Mouse (Mus musculus) myocyte (in vitro differentiated cells): Measurements from ENCODE around the gene Ensa. TPM values are rescaled to one million over a fixed set of nuclear protein-coding genes. Genes with fewer than 3 reads are reported as not detected.
A peak's percentile ranks its signal among the peaks of the same experiment; 100 is the strongest.
"Not testable (repeated sequence)": the region's sequence is repeated elsewhere in the genome, so short reads cannot be mapped to it uniquely, and the experiment has no call there.

ENCODE experiments used
- H3K27me3 ChIP-seq: one replicate; pipeline ENCODE4 v1.6.1; 2011; ENCODE audit not compliant: control insufficient read depth, insufficient read depth, insufficient read length
- H3K36me3 ChIP-seq: one replicate; pipeline ENCODE4 v1.6.1; 2011; ENCODE audit not compliant: control insufficient read depth, insufficient read depth
- H3K4me2 ChIP-seq: one replicate; pipeline ENCODE4 v1.6.1; 2011; ENCODE audit warnings: low read depth, control low read depth
- H3K4me3 ChIP-seq: one replicate; pipeline ENCODE4 v1.5.1; 2011; ENCODE audit warnings: mild to moderate bottlenecking, control low read depth, moderate library complexity
- H3K79me2 ChIP-seq: one replicate; pipeline ENCODE4 v1.6.1; 2011; ENCODE audit not compliant: control insufficient read depth, insufficient read depth
- H3ac ChIP-seq: one replicate; pipeline ENCODE4 v1.6.1; 2011; ENCODE audit not compliant: control insufficient read depth, insufficient read length
- CEBPB ChIP-seq: IDR thresholded peaks from 2 replicates; pipeline ENCODE4 v1.6.1; 2011; ENCODE audit warnings: mild to moderate bottlenecking, moderate library complexity; ENCODE audit not compliant: poor library complexity, insufficient read depth, severe bottlenecking
- E2F4 ChIP-seq: IDR thresholded peaks from one replicate; pipeline ENCODE4 v1.6.1; 2011; ENCODE audit warnings: mild to moderate bottlenecking, control low read depth, moderate library complexity; ENCODE audit not compliant: insufficient read depth
- MAX ChIP-seq: IDR thresholded peaks from one replicate; pipeline ENCODE4 v1.6.1; 2011; ENCODE audit warnings: low read depth, mild to moderate bottlenecking, control low read depth
- MYOD1 ChIP-seq, 3 experiments: IDR thresholded peaks; one replicate each; pipeline ENCODE4 v1.6.1; 2011; ENCODE audit warnings: control low read depth in 2 of 3, low read depth in 2 of 3, mild to moderate bottlenecking in 2 of 3, moderate library complexity in 1 of 3; ENCODE audit not compliant: insufficient read length in 2 of 3, control insufficient read depth in 1 of 3
- MYOG ChIP-seq, 3 experiments: IDR thresholded peaks; one replicate each; pipeline ENCODE4 v1.6.1; 2011; ENCODE audit warnings: control low read depth in 2 of 3, low read depth in 2 of 3, mild to moderate bottlenecking in 2 of 3; ENCODE audit not compliant: insufficient read length in 2 of 3, control insufficient read depth in 1 of 3, insufficient read depth in 1 of 3
- POLR2A ChIP-seq: IDR thresholded peaks from one replicate; pipeline ENCODE4 v1.6.1; 2011; ENCODE audit warnings: low read depth, mild to moderate bottlenecking, control low read depth, moderate library complexity; ENCODE audit not compliant: insufficient read length
- POLR2AphosphoS2 ChIP-seq: IDR thresholded peaks from one replicate; pipeline ENCODE4 v1.6.1; 2011; ENCODE audit warnings: low read depth, control low read depth; ENCODE audit not compliant: insufficient read length
- REST ChIP-seq: IDR thresholded peaks from one replicate; pipeline ENCODE4 v1.6.1; 2011; ENCODE audit warnings: mild to moderate bottlenecking, control low read depth, moderate library complexity; ENCODE audit not compliant: insufficient read depth, insufficient read length
- SRF ChIP-seq: IDR thresholded peaks from one replicate; pipeline ENCODE4 v1.6.1; 2011; ENCODE audit warnings: low read depth; ENCODE audit not compliant: control insufficient read depth, insufficient read length
- TCF12 ChIP-seq: IDR thresholded peaks from one replicate; pipeline ENCODE4 v1.6.1; 2011; ENCODE audit warnings: mild to moderate bottlenecking, control low read depth; ENCODE audit not compliant: poor library complexity, insufficient read depth, severe bottlenecking
- TCF3 ChIP-seq: IDR thresholded peaks from one replicate; pipeline ENCODE4 v1.6.1; 2011; ENCODE audit warnings: low read depth, control low read depth; ENCODE audit not compliant: insufficient read length
- USF1 ChIP-seq: IDR thresholded peaks from one replicate; pipeline ENCODE4 v1.6.1; 2011; ENCODE audit warnings: low read depth, mild to moderate bottlenecking, control low read depth, moderate library complexity
- polyA plus RNA-seq: library from polyadenylated mRNA; unstranded; fragments of >200 nt; fragmentation: generic; extraction: Trizol; gene quantifications from one replicate; pipeline ENCODE4 v1.2.1, GENCODE M21; 2012; ENCODE audit warnings: missing spikeins

The Ensa gene
- polyA plus RNA-seq, 1 experiment: 65.3 TPM

GRCm38 (mm10) chr3:95652871-95653270, 28.1 kb downstream of the Ensa start:
- TF ChIP-seq POLR2AphosphoS2: no peak
- TF ChIP-seq USF1: no peak
- TF ChIP-seq MYOG (IDR thresholded peaks at IDR 0.05; ENCODE audit: control insufficient read depth in 1 of 3, insufficient read depth in 1 of 3, insufficient read length in 2 of 3, low read depth in 2 of 3): no peak
- no peak for TF ChIP-seq E2F4
- TF ChIP-seq REST: no peak
- no peak for TF ChIP-seq CEBPB
- TF ChIP-seq MYOD1 (IDR thresholded peaks at IDR 0.05; ENCODE audit: control insufficient read depth in 1 of 3, insufficient read length in 2 of 3, low read depth in 2 of 3): no peak
- TF ChIP-seq MAX: no peak
- Histone ChIP-seq H3K27me3 (no peaks in the 10 kb centered on the region), H3K36me3 (no peaks in the 10 kb centered on the region), H3K79me2 (peaks cover 6% of the 10 kb centered on the region), H3K4me2 (no peak overlapping the region), H3K4me3 (no peak overlapping the region), H3ac (no peak overlapping the region)

DNA sequence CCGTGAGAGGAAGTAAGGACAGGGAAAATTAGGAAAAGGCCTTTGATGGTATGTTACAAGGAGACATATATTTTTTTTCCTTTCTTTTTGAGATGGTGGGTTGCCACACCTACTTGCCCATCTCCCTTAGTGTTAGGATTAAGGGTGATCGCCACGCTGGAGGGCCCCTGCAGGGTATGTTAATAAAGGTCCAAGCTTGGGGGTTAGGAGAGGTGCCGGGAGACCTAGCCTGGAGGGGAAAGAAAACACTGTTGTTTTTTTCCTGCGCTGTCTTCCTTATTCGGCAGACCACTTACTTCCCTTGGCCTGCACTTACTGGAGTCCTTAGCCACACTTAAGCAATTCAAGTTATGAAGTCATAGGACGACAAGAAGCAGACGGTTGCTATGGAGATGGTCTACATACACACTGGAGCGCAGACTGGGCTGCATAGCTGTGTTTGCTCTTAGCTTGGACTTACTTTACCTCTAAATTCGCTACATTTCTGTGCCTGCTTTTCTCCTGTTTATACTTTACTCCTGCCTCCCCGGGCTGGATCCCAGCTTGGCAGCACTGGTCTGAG, 28.8 kb downstream of the Ensa start:
- H3K79me2 ChIP-seq: peaks cover 11% of the 10 kb centered on the region

GRCm38 (mm10) chr3:95654371-95654770, 29.6 kb downstream of the Ensa start:
- not testable (repeated sequence) for H3K36me3 ChIP-seq, H3K4me3 ChIP-seq, H3K4me2 ChIP-seq, H3ac ChIP-seq, H3K27me3 ChIP-seq
- peaks cover 15% of the 10 kb centered on the region for H3K79me2 ChIP-seq

More for the DNA sequence above, 28.8 kb downstream of the Ensa start:
- TF ChIP-seq MYOD1 (IDR thresholded peaks at IDR 0.05; ENCODE audit: control insufficient read depth in 1 of 3, insufficient read length in 2 of 3, low read depth in 2 of 3) (no peak), POLR2A (no peak)
- H3K36me3 ChIP-seq: no peaks in the 10 kb centered on the region
- H3K4me2 ChIP-seq: no peak overlapping the region
- H3ac ChIP-seq: no peak overlapping the region
- H3K4me3 ChIP-seq: no peak overlapping the region
- H3K27me3 ChIP-seq: no peaks in the 10 kb centered on the region

DNA sequence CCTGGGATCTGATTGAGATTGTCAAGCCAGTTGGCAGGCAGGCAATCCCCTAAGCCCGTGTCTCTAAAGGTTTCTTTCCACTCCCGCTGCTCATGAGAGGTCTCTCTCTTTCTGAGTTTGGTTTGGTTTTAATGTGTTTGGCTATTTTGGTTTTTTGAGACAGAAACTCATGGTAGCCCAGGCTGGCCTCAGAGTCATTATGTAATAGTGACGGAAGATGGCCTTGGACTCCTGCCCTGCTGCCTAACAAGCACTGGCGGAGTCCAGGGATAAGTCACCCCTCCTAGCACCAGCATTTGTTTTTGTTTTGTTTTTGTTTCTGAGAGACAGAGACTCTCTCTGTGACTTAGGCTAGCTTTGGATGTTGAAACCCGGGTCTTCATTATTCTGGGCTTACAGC, 30.6 kb downstream of the Ensa start:
- Histone ChIP-seq H3K4me3 (no peak overlapping the region), H3K4me2 (no peak overlapping the region), H3ac (no peak overlapping the region), H3K27me3 (no peaks in the 10 kb centered on the region), H3K79me2 (peaks cover 26% of the 10 kb centered on the region), H3K36me3 (peaks cover 9% of the 10 kb centered on the region)
- no peak for TF ChIP-seq TCF12
- TF ChIP-seq USF1: no peak
- no peak for TF ChIP-seq POLR2AphosphoS2
- no peak for TF ChIP-seq TCF3

GRCm38 (mm10) chr3:95657108-95657507, 32.3 kb downstream of the Ensa start:
- Histone ChIP-seq H3K4me2 (no peak overlapping the region), H3K4me3 (peak overlapping the region; percentile 98), H3K27me3 (no peaks in the 10 kb centered on the region), H3K79me2 (peaks cover 43% of the 10 kb centered on the region), H3ac (no peak overlapping the region), H3K36me3 (peaks cover 22% of the 10 kb centered on the region)
- no peak for TF ChIP-seq USF1
- TF ChIP-seq MYOG (IDR thresholded peaks at IDR 0.05; ENCODE audit: control insufficient read depth in 1 of 3, insufficient read depth in 1 of 3, insufficient read length in 2 of 3, low read depth in 2 of 3): no peak
- TF ChIP-seq TCF12: no peak
- no peak for TF ChIP-seq CEBPB
- TF ChIP-seq POLR2A: no peak
- TF ChIP-seq REST: no peak
- no peak for TF ChIP-seq MAX
- TF ChIP-seq MYOD1 (IDR thresholded peaks at IDR 0.05; ENCODE audit: control insufficient read depth in 1 of 3, insufficient read length in 2 of 3, low read depth in 2 of 3): no peak
- TF ChIP-seq TCF3: no peak
- no peak for TF ChIP-seq E2F4

- no peaks in the 10 kb centered on the region for H3K27me3 ChIP-seq
- H3K4me2 ChIP-seq: peak overlapping the region; percentile 81
- TF ChIP-seq E2F4 (no peak), MYOG (IDR thresholded peaks at IDR 0.05; ENCODE audit: control insufficient read depth in 1 of 3, insufficient read depth in 1 of 3, insufficient read length in 2 of 3, low read depth in 2 of 3) (no peak), TCF12 (no peak), TCF3 (no peak), POLR2AphosphoS2 (no peak), POLR2A (no peak), USF1 (no peak), MAX (no peak), SRF (no peak), REST (no peak), CEBPB (no peak), MYOD1 (IDR thresholded peaks at IDR 0.05; ENCODE audit: control insufficient read depth in 1 of 3, insufficient read length in 2 of 3, low read depth in 2 of 3) (no peak)
- peak overlapping the region; percentile 98 for H3K4me3 ChIP-seq
- H3ac ChIP-seq: no peak overlapping the region
- peaks cover 49% of the 10 kb centered on the region for H3K79me2 ChIP-seq
- H3K36me3 ChIP-seq: peaks cover 27% of the 10 kb centered on the region
Measured at GRCm38 (mm10) chr3:95657711-95658110, 32.9 kb downstream of the Ensa start.
